Mouse (Mus musculus) liver, adult 2 months (tissue): ENCODE measurements around the gene Ppfia1. TPM values are rescaled to one million over a fixed set of nuclear protein-coding genes. Genes with fewer than 3 reads are reported as not detected.

Experiments
- DNase-seq: peaks from one replicate; pipeline ENCODE4 v3.0.0-alpha.2; 2011; ENCODE audit warnings: low read depth, low spot score; ENCODE audit errors: extremely low read depth
- H3K27ac ChIP-seq: fragments of 200-500 bp; replicated peaks from 2 replicates; pipeline ENCODE4 v1.5.1; 2012; ENCODE audit warnings: low read depth, mild to moderate bottlenecking, control low read depth, inconsistent platforms, low read length; ENCODE audit not compliant: insufficient read depth
- H3K27me3 ChIP-seq: fragments of 200-500 bp; 2 replicates; pipeline ENCODE4 v1.6.1; 2012; ENCODE audit warnings: mild to moderate bottlenecking, moderate library complexity, low read length, inconsistent platforms; ENCODE audit not compliant: control insufficient read depth, insufficient read depth
- H3K36me3 ChIP-seq: fragments of 200-500 bp; 2 replicates; pipeline ENCODE4 v1.6.1; 2012; ENCODE audit warnings: low read length, inconsistent platforms; ENCODE audit not compliant: control insufficient read depth, insufficient read depth
- H3K4me1 ChIP-seq: fragments of 200-500 bp; 2 replicates; pipeline ENCODE4 v1.6.1; 2011; ENCODE audit warnings: low read length; ENCODE audit not compliant: control insufficient read depth, insufficient read depth
- H3K4me3 ChIP-seq: fragments of 200-500 bp; 2 replicates; pipeline ENCODE4 v1.5.1; 2011; ENCODE audit warnings: low read depth, mild to moderate bottlenecking, control low read depth, low read length, moderate library complexity; ENCODE audit not compliant: insufficient read depth
- H3K79me2 ChIP-seq: fragments of 200-500 bp; 2 replicates; pipeline ENCODE4 v1.6.1; 2012; ENCODE audit warnings: inconsistent platforms, mild to moderate bottlenecking, low read length, moderate library complexity; ENCODE audit not compliant: control insufficient read depth, insufficient read depth
- H3K9ac ChIP-seq: fragments of 200-500 bp; 2 replicates; pipeline ENCODE4 v1.6.1; 2012; ENCODE audit warnings: low read depth, mild to moderate bottlenecking, control low read depth, inconsistent platforms, low read length
- CTCF ChIP-seq: fragments of 200-500 bp; IDR thresholded peaks from 2 replicates; pipeline ENCODE4 v1.5.1; 2011; ENCODE audit warnings: low read depth, low read length, control low read depth
- POLR2A ChIP-seq: fragments of 200-500 bp; IDR thresholded peaks from 2 replicates; pipeline ENCODE4 v1.6.1; 2011; ENCODE audit warnings: low read length, control low read depth; ENCODE audit not compliant: insufficient read depth; ENCODE audit errors: extremely low read depth
- WGBS: fragments of 180-500 bp; shearing (Covaris S2); methylation state at CpG from one replicate; pipeline ENCODE4 v1.1.7; 2018; 5-methylcytosine and 5-hydroxymethylcytosine counted together
- polyA plus RNA-seq: library from polyadenylated mRNA; depleted of rRNA; stranded (reverse); fragments of >200 nt; gene quantifications from 2 replicates; pipeline ENCODE4 v1.2.3, GENCODE M21; 2012; rRNA removed
- total RNA-seq: library from RNA; depleted of rRNA; stranded (reverse); fragments of >200 nt; gene quantifications from 2 replicates; pipeline ENCODE4 v1.2.3, GENCODE M21; 2014; rRNA removed

The Ppfia1 gene
- 14.5 and 15.4 TPM in 2 replicates for total RNA-seq
- 17.1 and 22.0 TPM in 2 replicates for polyA plus RNA-seq

GRCm38 (mm10) chr7:144553237-144554122 lies at the start of gene Ppfia1:
Gene Ppfia1 (minus strand): TSS chr7:144553729.
- DNase-seq, result peak; percentile 84
- Histone ChIP-seq H3K79me2 (peaks cover 22% of the 10 kb centered on the region), H3K4me1 (peaks cover 16% of the 10 kb centered on the region), H3K4me3 (peak within 1 kb of the TSS; percentile 66), H3K27ac (peak within 1 kb of the TSS; percentile 88), H3K36me3 (peaks cover 9% of the 10 kb centered on the region), H3K27me3 (no peaks in the 10 kb centered on the region), H3K9ac (peak within 1 kb of the TSS; percentile 88)
- under 1% methylated on average over 89 of the region's 97 CpGs for WGBS
- TF ChIP-seq POLR2A (peak; percentile 67), CTCF (no peak)

GRCm38 (mm10) chr7:144600333-144600900 lies 46.9 kb upstream of the Ppfia1 start:
- TF ChIP-seq CTCF (no peak), POLR2A (no peak)
- Histone ChIP-seq H3K9ac (no peak overlapping the region), H3K27ac (no peak overlapping the region), H3K27me3 (no peaks in the 10 kb centered on the region), H3K4me3 (no peak overlapping the region), H3K36me3 (no peaks in the 10 kb centered on the region), H3K4me1 (no peaks in the 10 kb centered on the region), H3K79me2 (no peaks in the 10 kb centered on the region)
- no peak for DNase-seq
- 82% methylated on average over 6 of the region's 6 CpGs for WGBS

GRCm38 (mm10) chr7:144589508-144589907 lies 36.0 kb upstream of the Ppfia1 start:
- no peak for TF ChIP-seq CTCF
- no peak for TF ChIP-seq POLR2A
- H3K9ac ChIP-seq, result no peak overlapping the region
- no peaks in the 10 kb centered on the region for H3K79me2 ChIP-seq
- WGBS, result 79% methylated on average over 3 of the region's 3 CpGs
- DNase-seq, result no peak
- H3K36me3 ChIP-seq, result no peaks in the 10 kb centered on the region
- H3K4me1 ChIP-seq, result no peaks in the 10 kb centered on the region
- H3K27ac ChIP-seq, result no peak overlapping the region
- H3K4me3 ChIP-seq, result no peak overlapping the region
- no peaks in the 10 kb centered on the region for H3K27me3 ChIP-seq

GRCm38 (mm10) chr7:144587291-144587690 lies 33.8 kb upstream of the Ppfia1 start:
- no peaks in the 10 kb centered on the region for H3K79me2 ChIP-seq
- no peak overlapping the region for H3K27ac ChIP-seq
- no peak for DNase-seq
- no peak overlapping the region for H3K4me3 ChIP-seq
- H3K9ac ChIP-seq, result no peak overlapping the region
- H3K36me3 ChIP-seq, result no peaks in the 10 kb centered on the region
- TF ChIP-seq POLR2A, result no peak
- TF ChIP-seq CTCF, result peak; percentile 45; the same call in 1 of the 2 replicates
- H3K4me1 ChIP-seq, result no peaks in the 10 kb centered on the region
- no peaks in the 10 kb centered on the region for H3K27me3 ChIP-seq
- 40% methylated on average over 2 of the region's 2 CpGs for WGBS

- DNase-seq, result peak; percentile 19
- no peak overlapping the region for H3K4me3 ChIP-seq
- TF ChIP-seq CTCF, result peak; percentile 93
- TF ChIP-seq POLR2A, result no peak
- H3K4me1 ChIP-seq, result peaks cover 6% of the 10 kb centered on the region; the same call in 1 of the 2 replicates
- 31% methylated on average over 6 of the region's 6 CpGs for WGBS
- H3K36me3 ChIP-seq, result no peaks in the 10 kb centered on the region
- no peaks in the 10 kb centered on the region for H3K79me2 ChIP-seq
- H3K27me3 ChIP-seq, result no peaks in the 10 kb centered on the region
- no peak overlapping the region for H3K27ac ChIP-seq
- H3K9ac ChIP-seq, result no peak overlapping the region
Observed at GRCm38 (mm10) chr7:144585648-144586047, 32.1 kb upstream of the Ppfia1 start.
